Mouse (Mus musculus): ENCODE data around the gene Speer4d.
"Not testable (repeated sequence)": the region's sequence is repeated elsewhere in the genome, so short reads cannot be mapped to it uniquely, and the experiment has no call there.

The Speer4d gene

DNA sequence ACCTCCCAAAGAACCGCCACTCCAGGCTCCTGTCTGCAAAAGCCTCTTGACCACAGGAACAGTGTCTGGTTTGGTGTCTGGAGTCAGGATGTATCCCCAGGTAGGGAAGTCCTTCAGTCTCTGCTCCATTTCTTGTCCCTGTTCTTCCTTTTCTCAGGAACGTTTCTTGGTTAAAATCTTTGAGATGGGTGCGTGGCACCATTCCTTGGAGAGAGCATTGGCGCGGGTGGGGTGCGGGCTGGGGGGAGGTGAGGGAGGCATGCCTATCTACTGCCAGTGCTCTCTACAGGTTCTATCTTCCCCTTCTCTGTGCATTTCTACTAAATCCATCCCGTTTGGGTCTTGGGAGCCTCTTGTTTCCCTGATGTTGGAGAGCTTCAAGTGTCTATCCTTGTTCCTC, 45.0 kb downstream of the Speer4d start:
- DNase-seq (ENCODE audit: extremely low spot score), result not testable (repeated sequence)

DNA sequence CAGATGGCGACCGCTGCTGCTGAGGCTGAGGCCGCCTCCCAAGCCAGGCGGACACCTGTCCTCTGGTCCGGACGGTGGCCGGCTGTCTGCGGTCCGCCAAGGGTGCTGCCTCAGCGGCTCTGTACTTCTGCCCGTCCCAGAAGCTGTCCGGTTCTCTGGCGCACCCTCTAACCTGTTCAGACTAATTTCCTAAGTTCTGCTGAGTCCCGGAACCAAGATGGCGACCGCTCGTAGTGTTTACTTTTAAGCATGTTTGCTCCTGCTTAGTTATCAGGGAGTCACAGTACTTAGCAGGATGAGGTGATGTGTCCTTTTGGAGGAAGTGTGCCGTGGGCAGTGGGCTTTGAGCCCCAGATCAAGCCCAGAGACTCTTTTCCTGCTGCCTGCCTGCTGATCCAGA, 51.9 kb downstream of the Speer4d start:
- DNase-seq (ENCODE audit: extremely low spot score), result peak; percentile 0
